Mouse (Mus musculus): ENCODE measurements around the gene Olfr689. TPM values are rescaled to one million over a fixed set of nuclear protein-coding genes. Genes with fewer than 3 reads are reported as not detected.

The Olfr689 gene
- not detected for polyA plus RNA-seq (2017; shearing (Covaris generic))

GRCm38 (mm10) chr7:105310865-105311264 is at the start of gene Olfr689:
Gene Olfr689 (plus strand): TSS chr7:105311165.

DNA sequence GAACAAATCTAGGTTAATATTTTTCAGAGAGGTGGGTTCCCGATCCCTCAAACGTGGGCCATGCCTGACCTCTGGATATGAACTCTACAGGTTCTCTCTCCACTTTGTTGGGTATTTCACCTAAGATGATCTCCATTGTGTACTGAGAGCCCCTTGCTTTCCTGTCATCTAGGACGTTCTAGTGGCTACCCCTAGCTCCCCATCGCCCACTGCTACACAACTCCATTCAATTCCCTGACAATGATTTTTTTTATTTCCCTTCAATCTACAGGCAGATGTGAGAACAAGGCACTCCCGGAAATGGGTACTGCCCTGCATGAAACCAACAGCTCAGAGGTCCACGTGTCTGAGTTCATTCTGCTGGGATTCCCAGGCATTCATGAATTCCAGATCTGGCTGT is 23.2 kb upstream of the Olfr689 start, which contains the start of gene Olfr688:
Gene Olfr688, plus strand, starts transcription at position 301 of the 400 bp plus-strand sequence.

DNA sequence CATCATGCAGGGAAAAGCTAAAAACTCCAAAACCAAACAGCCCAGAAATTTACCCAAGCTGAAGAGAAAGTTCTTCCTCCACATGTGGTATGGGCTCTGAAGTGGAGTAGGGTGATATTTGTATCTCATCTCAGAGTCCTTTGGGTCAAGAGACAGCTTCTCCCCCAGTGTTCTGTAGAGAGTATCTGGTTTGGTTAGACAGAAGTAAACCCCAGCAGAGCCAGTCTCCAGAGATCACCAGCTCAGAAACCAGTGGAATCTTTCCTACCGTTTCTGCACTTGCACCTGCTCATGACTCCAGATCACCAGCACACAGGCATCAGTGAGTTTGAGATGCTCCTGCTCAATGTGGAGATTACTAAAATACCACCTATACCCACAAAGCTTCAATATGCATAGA is 23.0 kb downstream of the Olfr689 start, which contains the start of gene Olfr690:
Gene Olfr690, minus strand, starts transcription at position 101 of the 400 bp plus-strand sequence.

DNA sequence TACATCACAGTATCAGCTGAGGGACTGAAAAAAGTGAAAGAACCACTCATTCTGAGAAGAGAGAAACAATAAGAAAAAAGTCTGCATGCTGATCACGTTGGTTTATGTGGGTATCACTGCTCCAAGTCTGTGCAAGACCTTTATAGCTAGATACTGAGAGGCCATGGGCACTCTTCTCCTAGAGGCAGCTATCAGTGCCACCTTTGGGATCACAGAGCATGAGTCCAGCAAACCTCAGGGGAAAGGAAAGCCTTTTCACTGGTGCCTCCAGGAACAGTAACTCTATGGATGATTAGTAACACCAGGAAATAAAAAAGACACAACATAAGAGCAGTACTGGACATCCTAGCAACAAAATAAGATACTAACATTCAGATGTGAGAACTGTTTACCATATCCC is 31.2 kb downstream of the Olfr689 start, which contains the start of gene Olfr691:
Gene Olfr691, minus strand, starts transcription at position 101 of the 400 bp plus-strand sequence.

GRCm38 (mm10) chr7:105367930-105368329 is 57.0 kb downstream of the Olfr689 start, which contains the start of gene Olfr692:
Gene Olfr692 (plus strand): TSS chr7:105368230.

Other genes starting within 250 kb of the Olfr689 start
- not detected for gene Olfr678, start 246.7 kb upstream of the Olfr689 start, polyA plus RNA-seq (2017; shearing (Covaris generic))
- not detected for gene Olfr679, start 230.0 kb upstream of the Olfr689 start, polyA plus RNA-seq (2017; shearing (Covaris generic))
- not detected for gene Olfr680-ps1, start 218.3 kb upstream of the Olfr689 start, polyA plus RNA-seq (2017; shearing (Covaris generic))
- not detected for gene Olfr681, start 194.3 kb upstream of the Olfr689 start, polyA plus RNA-seq (2017; shearing (Covaris generic))
- gene Olfr683, start 164.2 kb upstream of the Olfr689 start, polyA plus RNA-seq (2017; shearing (Covaris generic)): not detected
- gene Olfr684, start 147.5 kb upstream of the Olfr689 start, polyA plus RNA-seq (2017; shearing (Covaris generic)): not detected
- not detected for gene Olfr685, start 125.2 kb upstream of the Olfr689 start, polyA plus RNA-seq (2017; shearing (Covaris generic))
- gene Olfr686, start 103.7 kb upstream of the Olfr689 start, polyA plus RNA-seq (2017; shearing (Covaris generic)): not detected
- not detected for gene Olfr688, start 23.1 kb upstream of the Olfr689 start, polyA plus RNA-seq (2017; shearing (Covaris generic))
- not detected for gene Olfr690, start 22.9 kb downstream of the Olfr689 start, polyA plus RNA-seq (2017; shearing (Covaris generic))
- gene Olfr691, start 31.1 kb downstream of the Olfr689 start, polyA plus RNA-seq (2017; shearing (Covaris generic)): not detected
- not detected for gene Olfr692, start 57.1 kb downstream of the Olfr689 start, polyA plus RNA-seq (2017; shearing (Covaris generic))
- gene Gm5901, start 63.9 kb downstream of the Olfr689 start, polyA plus RNA-seq (2017; shearing (Covaris generic)): 1.0 TPM
- gene Fam160a2, start 88.9 kb downstream of the Olfr689 start, polyA plus RNA-seq (2017; shearing (Covaris generic)): 49.0 TPM
- not detected for gene Cnga4, start 93.4 kb downstream of the Olfr689 start, polyA plus RNA-seq (2017; shearing (Covaris generic))
- gene Cckbr, start 114.6 kb downstream of the Olfr689 start, polyA plus RNA-seq (2017; shearing (Covaris generic)): not detected
- not detected for gene Cavin3, start 171.1 kb downstream of the Olfr689 start, polyA plus RNA-seq (2017; shearing (Covaris generic))
- gene Smpd1, start 243.2 kb downstream of the Olfr689 start, polyA plus RNA-seq (2017; shearing (Covaris generic)): 46.6 TPM